Comparison of ENCODE assay signal across 15 mouse cellular contexts in the genomic region with DNA sequence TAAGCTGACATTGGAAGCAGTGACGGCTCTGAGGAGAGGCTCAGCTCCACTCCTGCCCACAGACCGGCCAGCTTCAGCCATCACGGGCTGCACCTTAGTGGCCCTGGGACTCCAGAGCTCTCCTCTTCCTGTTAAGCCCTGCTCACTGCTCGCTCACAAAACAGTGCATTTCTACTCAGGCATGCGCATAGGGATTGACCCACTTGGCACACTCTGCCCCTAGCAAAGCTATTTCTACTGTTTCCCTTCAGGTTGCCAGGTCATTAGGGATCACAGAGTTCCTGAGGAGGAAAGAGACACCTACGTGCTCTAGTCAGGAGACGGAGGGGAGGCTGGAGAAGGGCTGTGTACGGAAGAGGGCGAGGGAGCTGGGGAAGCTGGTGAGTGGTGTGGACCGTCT. TPM values are rescaled to one million over a fixed set of nuclear protein-coding genes. Genes with fewer than 3 reads are reported as not detected.
A peak's percentile ranks its signal among the peaks of the same experiment; 100 is the strongest.
DNase-seq lines count a peak whose midpoint lies in the region; ATAC-seq and TF ChIP-seq lines count a peak whose summit lies in the region.
"Had no signal": no experiment of that assay in that cellular context is flagged by ENCODE, and none has a peak within 500 bp of the region (broad histone marks: within the 10 kb centered on the region; RNA-seq: fewer than 3 reads in every experiment).

No protein-coding gene starts in this region.

- no peak for ATAC-seq in hindbrain, postnatal 0 days

- peaks cover 14% of the 10 kb centered on the region; the same call in 1 of the 2 replicates for H3K4me1 ChIP-seq in hindbrain, embryonic 10.5 days (replicated peaks)
- no peaks in the 10 kb centered on the region for H3K4me1 ChIP-seq in hindbrain, postnatal 0 days (ENCODE audit: insufficient read depth, low read length)
- H3K4me1 ChIP-seq: heart, embryonic 13.5 days; hindbrain, embryonic 12.5 days; neural tube, embryonic 13.5 days had no signal

- H3K9me3 ChIP-seq in hindbrain, embryonic 10.5 days = no peaks in the 10 kb centered on the region
- no peaks in the 10 kb centered on the region for H3K9me3 ChIP-seq in hindbrain, postnatal 0 days (ENCODE audit: low read length)
- H3K9me3 ChIP-seq: heart, embryonic 13.5 days; hindbrain, embryonic 12.5 days; neural tube, embryonic 13.5 days had no signal

- H3K9ac ChIP-seq in hindbrain, postnatal 0 days (replicated peaks; ENCODE audit: low read length) = no peak overlapping the region
- H3K9ac ChIP-seq: heart, embryonic 13.5 days; hindbrain, embryonic 12.5 days; neural tube, embryonic 13.5 days had no signal

- H3K4me2 ChIP-seq in hindbrain, postnatal 0 days (ENCODE audit: low read depth, low read length) = no peak overlapping the region
- H3K4me2 ChIP-seq: heart, embryonic 13.5 days; hindbrain, embryonic 12.5 days; neural tube, embryonic 13.5 days had no signal

- WGBS in hindbrain, embryonic 10.5 days = 78% methylated on average over 10 of the region's 10 CpGs
- WGBS in hindbrain, postnatal 0 days = 76% methylated on average over 10 of the region's 10 CpGs

- H3K36me3 ChIP-seq in hindbrain, embryonic 10.5 days = peaks cover 83% of the 10 kb centered on the region
- H3K36me3 ChIP-seq in hindbrain, postnatal 0 days (ENCODE audit: insufficient read depth, low read length) = peaks cover 29% of the 10 kb centered on the region

- H3K27me3 ChIP-seq in hindbrain, embryonic 10.5 days (ENCODE audit: insufficient read depth, poor library complexity, severe bottlenecking) = no peaks in the 10 kb centered on the region
- H3K27me3 ChIP-seq in hindbrain, postnatal 0 days (ENCODE audit: insufficient read depth, low read length) = no peaks in the 10 kb centered on the region
- H3K27me3 ChIP-seq: heart, embryonic 13.5 days; hindbrain, embryonic 12.5 days; neural tube, embryonic 13.5 days had no signal

- peak overlapping the region; percentile 66; the same call in 1 of the 2 replicates for H3K27ac ChIP-seq in hindbrain, embryonic 10.5 days
- H3K27ac ChIP-seq in hindbrain, postnatal 0 days = no peak overlapping the region
- H3K27ac ChIP-seq: heart, embryonic 13.5 days; hindbrain, embryonic 12.5 days; neural tube, embryonic 13.5 days had no signal

- H3K4me3 ChIP-seq in hindbrain, embryonic 10.5 days = no peak overlapping the region
- no peak overlapping the region for H3K4me3 ChIP-seq in hindbrain, postnatal 0 days (ENCODE audit: low read length)
- H3K4me3 ChIP-seq: heart, embryonic 13.5 days; hindbrain, embryonic 12.5 days; neural tube, embryonic 13.5 days had no signal

- peak; percentile 44 for DNase-seq in cerebellum, adult 11-12 months
- no peak for DNase-seq in cerebellum, postnatal 14 days
- DNase-seq in hindbrain, embryonic 10.5 days (ENCODE audit: low spot score) = no peak
- no peak for DNase-seq in hindbrain, postnatal 0 days (ENCODE audit: low spot score)
- DNase-seq in right cerebral cortex, adult 18-20 months = peak; percentile 48
- no peak for DNase-seq in right cerebral cortex, postnatal 36 days (ENCODE audit: low spot score in 2 of 2)
- DNase-seq in thymus, postnatal 14 days = no peak
- no peak for DNase-seq in thymus, postnatal 36 days
- DNase-seq: kidney, postnatal 10 days; lung, adult 2 months; right cerebral cortex, postnatal 25 days; thymus, postnatal 4 days had no signal

- no peak for TF ChIP-seq CTCF in hindbrain, postnatal 0 days (IDR thresholded peaks at IDR 0.05; ENCODE audit: low read depth)

RNA-seq across cellular contexts. Expression of a gene that starts 15.9 kb away (rescaled TPM):
- polyA plus RNA-seq in hindbrain, embryonic 10.5 days (2016; fragmentation: Nextera tagmentation; extraction: Ambion mirVana) = 4.2 and 5.1 TPM in 2 replicates
- 6.5 and 7.0 TPM in 2 replicates for total RNA-seq in hindbrain, postnatal 0 days (2014; rRNA removed)
- 2.5 and 2.8 TPM in 2 replicates for polyA plus RNA-seq in hindbrain, postnatal 0 days (2015; fragmentation: Nextera tagmentation; extraction: Ambion mirVana)

RNA-seq across cellular contexts. Expression of a gene that starts 23.0 kb away (rescaled TPM):
- polyA plus RNA-seq in hindbrain, embryonic 10.5 days (2016; fragmentation: Nextera tagmentation; extraction: Ambion mirVana) = 82.0 and 92.8 TPM in 2 replicates
- 96.6 and 125 TPM in 2 replicates for total RNA-seq in hindbrain, postnatal 0 days (2014; rRNA removed)
- polyA plus RNA-seq in hindbrain, postnatal 0 days (2015; fragmentation: Nextera tagmentation; extraction: Ambion mirVana) = 85.1 and 86.3 TPM in 2 replicates

RNA-seq across cellular contexts. Expression of a gene that starts 23.1 kb away (rescaled TPM):
- polyA plus RNA-seq in hindbrain, embryonic 10.5 days (2016; fragmentation: Nextera tagmentation; extraction: Ambion mirVana) = 6.5 and 7.0 TPM in 2 replicates
- total RNA-seq in hindbrain, postnatal 0 days (2014; rRNA removed) = 23.0 and 24.1 TPM in 2 replicates
- 4.0 and 4.3 TPM in 2 replicates for polyA plus RNA-seq in hindbrain, postnatal 0 days (2015; fragmentation: Nextera tagmentation; extraction: Ambion mirVana)

RNA-seq across cellular contexts. Expression of a gene that starts 25.2 kb away (rescaled TPM):
- polyA plus RNA-seq in hindbrain, embryonic 10.5 days (2016; fragmentation: Nextera tagmentation; extraction: Ambion mirVana) = 10.5 and 14.2 TPM in 2 replicates
- 7.4 TPM in 2 replicates for total RNA-seq in hindbrain, postnatal 0 days (2014; rRNA removed)
- polyA plus RNA-seq in hindbrain, postnatal 0 days (2015; fragmentation: Nextera tagmentation; extraction: Ambion mirVana) = 11.8 and 14.6 TPM in 2 replicates

Comparison
In these comparisons a context has a peak if more than half of its experiments do, and no peak if none do; other contexts are left out.
1. DNase-seq: peak in cerebellum, adult 11-12 months (single experiment) and right cerebral cortex, adult 18-20 months (single experiment); none in cerebellum, postnatal 14 days (0 of 2), hindbrain, embryonic 10.5 days (single experiment), hindbrain, postnatal 0 days (single experiment), right cerebral cortex, postnatal 36 days (0 of 2), thymus, postnatal 14 days (single experiment) and thymus, postnatal 36 days (0 of 2).